Mouse (Mus musculus): ENCODE measurements around the gene Hist1h2aa. TPM values are rescaled to one million over a fixed set of nuclear protein-coding genes. Genes with fewer than 3 reads are reported as not detected.

Gene Hist1h2aa
- total and polyA plus RNA-seq, 3 experiments = not detected

DNA sequence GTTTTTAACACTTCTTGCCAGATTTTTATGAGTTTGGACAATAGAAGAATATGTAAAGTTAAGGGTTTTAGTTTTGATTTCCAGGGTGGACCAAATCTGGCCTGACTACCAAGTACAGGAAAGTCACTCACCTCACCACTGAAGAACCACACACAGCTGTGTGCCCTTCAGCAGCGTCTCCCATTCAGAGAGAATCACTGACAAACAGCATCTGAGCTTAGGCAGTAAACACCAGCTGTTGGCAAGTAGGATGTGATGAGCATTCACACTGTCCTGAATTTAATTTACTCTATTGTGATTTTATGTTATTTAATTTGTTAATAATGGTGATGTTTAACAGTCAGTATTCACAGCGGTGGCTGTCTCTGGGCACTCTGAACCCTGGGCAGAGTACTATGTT, 8.5 kb upstream of the Hist1h2aa start:
- Histone ChIP-seq H3K27me3 (replicated peaks) (no peaks in the 10 kb centered on the region), H3K27ac (ENCODE audit: insufficient read depth, low read depth) (no peak overlapping the region), H3K4me1 (ENCODE audit: control insufficient read depth in 1 of 2, insufficient read depth in 2 of 2) (peaks cover 0 to 2% of the 10 kb centered on the region in 2 experiments; a peak in 3 of 4 replicates), H3K9me3 (replicated peaks; ENCODE audit: low read length) (no peaks in the 10 kb centered on the region), H3K9ac (ENCODE audit: insufficient read depth, low read depth) (no peak overlapping the region), H3K4me3 (replicated peaks in 1 of 3; ENCODE audit: low read depth in 2 of 3, low read length in 2 of 3, poor library complexity in 1 of 3) (no peak overlapping the region), H3K4me2 (ENCODE audit: insufficient read depth, low read depth, poor library complexity, severe bottlenecking) (no peak overlapping the region), H3K36me3 (replicated peaks in 1 of 2; ENCODE audit: control insufficient read depth in 1 of 2, insufficient read depth in 1 of 2, low read length in 1 of 2) (no peaks in the 10 kb centered on the region), H3K79me2 (replicated peaks; ENCODE audit: control insufficient read depth, extremely low read depth, insufficient read depth, poor library complexity, severe bottlenecking) (no peaks in the 10 kb centered on the region)
- DNase-seq (ENCODE audit: extremely low read depth) = no peak
- dilution Hi-C loops (cut with MboI; ENCODE audit: extremely low pct_ligation_motif_present, extremely low pct_unique_long_range_greater_than_20kb, low sequenced_read_pairs) (no loop called here), in situ Hi-C loops (cut with MboI; ENCODE audit: low pct_ligation_motif_present, low pct_unique_long_range_greater_than_20kb, low sequenced_read_pairs) (no loop called here)
- TF ChIP-seq MAX (IDR thresholded peaks at IDR 0.05; ENCODE audit: low read length) (no peak), HCFC1 (IDR thresholded peaks at IDR 0.05; ENCODE audit: low read depth, low read length) (no peak), CHD1 (IDR thresholded peaks at IDR 0.05; ENCODE audit: low read depth, low read length) (no peak), RAD21 (IDR thresholded peaks at IDR 0.05; ENCODE audit: low read depth, low read length) (no peak), IRF4 (IDR thresholded peaks at IDR 0.05; ENCODE audit: low read depth, low read length) (no peak), MXI1 (IDR thresholded peaks at IDR 0.05; ENCODE audit: low read depth, low read length) (no peak), MEF2A (IDR thresholded peaks at IDR 0.05; ENCODE audit: borderline replicate concordance, low read depth, low read length) (no peak), ZNF384 (IDR thresholded peaks at IDR 0.05; ENCODE audit: low read depth, low read length) (no peak), SIN3A (IDR thresholded peaks at IDR 0.05; ENCODE audit: low read length) (no peak), NELFE (IDR thresholded peaks at IDR 0.05; ENCODE audit: low read depth, low read length) (no peak), CHD2 (IDR thresholded peaks at IDR 0.05; ENCODE audit: low read length) (no peak), PAX5 (IDR thresholded peaks at IDR 0.05; ENCODE audit: low read length) (no peak), TBP (conservative IDR thresholded peaks at IDR 0.05; ENCODE audit: low read depth, low read length) (no peak), USF1 (IDR thresholded peaks at IDR 0.05; ENCODE audit: low read depth, low read length) (no peak), NRF1 (IDR thresholded peaks at IDR 0.05; ENCODE audit: low read depth, low read length) (no peak), MYC (IDR thresholded peaks at IDR 0.05; ENCODE audit: low read depth, low read length) (no peak)

DNA sequence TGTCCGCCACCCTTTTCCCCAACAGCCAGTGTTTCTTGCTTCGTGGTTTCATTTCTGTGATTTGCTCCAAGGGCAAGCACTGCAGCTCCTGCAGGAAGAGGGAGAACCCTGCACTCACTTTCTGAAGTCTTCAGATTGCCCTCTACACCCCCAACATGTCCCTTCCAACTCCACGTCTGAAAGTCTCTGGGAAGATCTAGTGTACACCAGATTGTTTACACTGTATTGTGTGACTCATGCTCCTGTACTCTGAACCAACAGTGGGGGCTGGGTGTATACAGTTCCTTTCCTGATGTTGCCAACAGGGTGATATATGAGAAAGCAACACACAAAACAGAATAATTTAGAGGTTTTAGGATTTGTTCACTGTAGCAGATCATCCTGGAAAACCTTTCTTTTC, 5.6 kb upstream of the Hist1h2aa start:
- Histone ChIP-seq H3K79me2 (replicated peaks; ENCODE audit: control insufficient read depth, extremely low read depth, insufficient read depth, poor library complexity, severe bottlenecking) (no peaks in the 10 kb centered on the region), H3K4me2 (ENCODE audit: insufficient read depth, low read depth, poor library complexity, severe bottlenecking) (peak overlapping the region; percentile 8; the same call in 1 of the 2 replicates), H3K27ac (ENCODE audit: insufficient read depth, low read depth) (no peak overlapping the region), H3K9ac (ENCODE audit: insufficient read depth, low read depth) (no peak overlapping the region), H3K4me1 (ENCODE audit: control insufficient read depth in 1 of 2, insufficient read depth in 2 of 2) (peaks cover 0 to 7% of the 10 kb centered on the region in 2 experiments; a peak in 3 of 4 replicates), H3K9me3 (replicated peaks; ENCODE audit: low read length) (no peaks in the 10 kb centered on the region), H3K36me3 (replicated peaks in 1 of 2; ENCODE audit: control insufficient read depth in 1 of 2, insufficient read depth in 1 of 2, low read length in 1 of 2) (no peaks in the 10 kb centered on the region), H3K4me3 (replicated peaks in 1 of 3; ENCODE audit: low read depth in 2 of 3, low read length in 2 of 3, poor library complexity in 1 of 3) (no peak overlapping the region), H3K27me3 (replicated peaks) (no peaks in the 10 kb centered on the region)
- dilution Hi-C loops (cut with MboI; ENCODE audit: extremely low pct_ligation_motif_present, extremely low pct_unique_long_range_greater_than_20kb, low sequenced_read_pairs) = no loop called here
- no peak for DNase-seq (ENCODE audit: extremely low read depth)
- TF ChIP-seq RCOR1 (conservative IDR thresholded peaks at IDR 0.05; ENCODE audit: low read depth, low read length) = no peak
- no peak for TF ChIP-seq MAFK (IDR thresholded peaks at IDR 0.05; ENCODE audit: insufficient replicate concordance, low read length)
- TF ChIP-seq CTCF (conservative IDR thresholded peaks at IDR 0.05 in 1 of 2, IDR thresholded peaks at IDR 0.05 in 1 of 2; ENCODE audit: low read depth in 2 of 2, low read length in 2 of 2) = no peak
- TF ChIP-seq MAZ (IDR thresholded peaks at IDR 0.05; ENCODE audit: low read depth, low read length) = no peak
- TF ChIP-seq HCFC1 (IDR thresholded peaks at IDR 0.05; ENCODE audit: low read depth, low read length) = no peak
- no peak for TF ChIP-seq ZKSCAN1 (IDR thresholded peaks at IDR 0.05; ENCODE audit: borderline replicate concordance, low read depth, low read length)
- no peak for TF ChIP-seq JUN (IDR thresholded peaks at IDR 0.05; ENCODE audit: insufficient read depth, low read depth, low read length)
- no peak for TF ChIP-seq ZNF384 (IDR thresholded peaks at IDR 0.05; ENCODE audit: low read depth, low read length)
- TF ChIP-seq UBTF (IDR thresholded peaks at IDR 0.05; ENCODE audit: low read depth, low read length) = no peak
- no peak for TF ChIP-seq E2F4 (IDR thresholded peaks at IDR 0.05; ENCODE audit: insufficient replicate concordance, low read depth, low read length)
- no peak for TF ChIP-seq NELFE (IDR thresholded peaks at IDR 0.05; ENCODE audit: low read depth, low read length)
- no peak for TF ChIP-seq CHD2 (IDR thresholded peaks at IDR 0.05; ENCODE audit: low read length)
- TF ChIP-seq IRF4 (IDR thresholded peaks at IDR 0.05; ENCODE audit: low read depth, low read length) = no peak
- no peak for TF ChIP-seq KAT2A (IDR thresholded peaks at IDR 0.05; ENCODE audit: insufficient replicate concordance, low read length)
- TF ChIP-seq PAX5 (IDR thresholded peaks at IDR 0.05; ENCODE audit: low read length) = no peak
- TF ChIP-seq USF1 (IDR thresholded peaks at IDR 0.05; ENCODE audit: low read depth, low read length) = no peak
- no peak for TF ChIP-seq ZC3H11A (IDR thresholded peaks at IDR 0.05; ENCODE audit: low read depth, low read length)
- in situ Hi-C loops (cut with MboI; ENCODE audit: low pct_ligation_motif_present, low pct_unique_long_range_greater_than_20kb, low sequenced_read_pairs) = no loop called here

All from CH12.LX (cell line).